Mouse (Mus musculus) heart, embryonic 15.5 days (tissue): ENCODE measurements at regions not wholly inside any gene's neighbourhood (a gene's known extent, or its start where the extent isn't known, plus 50 kb on each side); places are given as distances from the start of the nearest gene placed in this dataset.

Source experiments
- ATAC-seq: fragments of 200-750 bp; cut with Nextera tagmentation; replicated peaks from 2 replicates; pipeline ENCODE4 v1.8.0; 2017; ENCODE audit warnings: low read depth, moderate TSS enrichment; ENCODE audit not compliant: insufficient number of reproducible peaks, insufficient read depth, low FRiP score
- H3K27ac ChIP-seq: fragments of 300-500 bp; sonication (generic); 2 replicates; pipeline ENCODE4 v1.5.1; 2015; ENCODE audit warnings: mild to moderate bottlenecking, inconsistent platforms
- H3K27me3 ChIP-seq: fragments of 300-500 bp; sonication (generic); 2 replicates; pipeline ENCODE4 v1.6.1; 2015; ENCODE audit warnings: inconsistent platforms
- H3K36me3 ChIP-seq: fragments of 300-500 bp; sonication (generic); 2 replicates; pipeline ENCODE4 v1.6.1; 2015; ENCODE audit warnings: mild to moderate bottlenecking, inconsistent platforms
- H3K4me1 ChIP-seq: fragments of 300-500 bp; sonication (generic); replicated peaks from 2 replicates; pipeline ENCODE4 v1.6.1; 2015; ENCODE audit warnings: inconsistent platforms
- H3K4me2 ChIP-seq: fragments of 300-500 bp; sonication (generic); 2 replicates; pipeline ENCODE4 v1.6.1; 2015; ENCODE audit warnings: inconsistent platforms, mild to moderate bottlenecking, moderate library complexity
- H3K4me3 ChIP-seq: fragments of 300-500 bp; sonication (generic); 2 replicates; pipeline ENCODE4 v1.5.1; 2015; ENCODE audit warnings: mild to moderate bottlenecking, inconsistent platforms
- H3K9ac ChIP-seq: fragments of 300-500 bp; sonication (generic); 2 replicates; pipeline ENCODE4 v1.6.1; 2015; ENCODE audit warnings: mild to moderate bottlenecking, inconsistent platforms
- H3K9me3 ChIP-seq: fragments of 300-500 bp; sonication (generic); replicated peaks from 2 replicates; pipeline ENCODE4 v1.6.1; 2016; ENCODE audit warnings: inconsistent platforms
- WGBS: fragments of 180-500 bp; shearing (Covaris S2); methylation state at CpG from one replicate; pipeline ENCODE4 v1.1.7; 2015; ENCODE audit warnings: mixed read lengths; 5-methylcytosine and 5-hydroxymethylcytosine counted together

DNA sequence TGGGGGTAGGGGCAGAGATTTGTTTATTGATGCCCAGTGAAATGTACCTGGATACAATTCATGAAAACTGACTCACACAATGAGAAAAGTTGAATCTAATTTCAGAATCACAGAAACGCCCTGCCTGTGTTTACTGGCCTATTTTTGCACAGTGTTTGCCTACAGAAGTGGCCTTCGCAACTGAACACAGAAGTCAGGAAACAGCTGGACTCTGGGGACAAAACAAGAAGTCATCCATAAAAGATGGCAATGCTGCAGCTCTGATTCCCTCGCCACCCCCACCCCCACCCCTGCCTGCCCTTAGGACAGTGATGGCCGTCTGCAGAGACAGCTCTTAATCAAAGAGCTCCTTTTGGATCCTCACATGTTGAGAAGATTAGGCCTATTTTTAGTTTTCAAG lies 150.0 kb upstream of the Galnt5 start:
- H3K27ac ChIP-seq, result 0 out of 2 replicates have a peak overlapping the region, but pooled peaks have one; percentile 24
- no peak overlapping the region for H3K4me3 ChIP-seq
- no peaks in the 10 kb centered on the region for H3K27me3 ChIP-seq
- H3K9me3 ChIP-seq, result no peaks in the 10 kb centered on the region
- H3K4me1 ChIP-seq, result peaks cover 10% of the 10 kb centered on the region
- no peak overlapping the region for H3K4me2 ChIP-seq
- no peaks in the 10 kb centered on the region for H3K36me3 ChIP-seq
- 48% methylated on average over 4 of the region's 4 CpGs for WGBS
- no peak overlapping the region for H3K9ac ChIP-seq
- no peak for ATAC-seq

GRCm38 (mm10) chr2:57849338-57850057 lies 148.2 kb upstream of the Galnt5 start:
- no peaks in the 10 kb centered on the region for H3K27me3 ChIP-seq
- ATAC-seq, result no peak
- H3K9ac ChIP-seq, result no peak overlapping the region
- no peak overlapping the region for H3K27ac ChIP-seq
- no peak overlapping the region for H3K4me2 ChIP-seq
- no peaks in the 10 kb centered on the region for H3K36me3 ChIP-seq
- no peak overlapping the region for H3K4me3 ChIP-seq
- H3K9me3 ChIP-seq, result no peaks in the 10 kb centered on the region
- peaks cover 10% of the 10 kb centered on the region for H3K4me1 ChIP-seq
- 78% methylated on average over 4 of the region's 4 CpGs for WGBS

GRCm38 (mm10) chr2:57850058-57850400 lies 147.7 kb upstream of the Galnt5 start:
- no peak for ATAC-seq
- H3K36me3 ChIP-seq, result no peaks in the 10 kb centered on the region
- no peaks in the 10 kb centered on the region for H3K9me3 ChIP-seq
- 92% methylated on average over 5 of the region's 5 CpGs for WGBS
- no peak overlapping the region for H3K9ac ChIP-seq
- H3K27me3 ChIP-seq, result no peaks in the 10 kb centered on the region
- no peak overlapping the region for H3K27ac ChIP-seq
- no peak overlapping the region for H3K4me2 ChIP-seq
- peaks cover 10% of the 10 kb centered on the region for H3K4me1 ChIP-seq
- no peak overlapping the region for H3K4me3 ChIP-seq

DNA sequence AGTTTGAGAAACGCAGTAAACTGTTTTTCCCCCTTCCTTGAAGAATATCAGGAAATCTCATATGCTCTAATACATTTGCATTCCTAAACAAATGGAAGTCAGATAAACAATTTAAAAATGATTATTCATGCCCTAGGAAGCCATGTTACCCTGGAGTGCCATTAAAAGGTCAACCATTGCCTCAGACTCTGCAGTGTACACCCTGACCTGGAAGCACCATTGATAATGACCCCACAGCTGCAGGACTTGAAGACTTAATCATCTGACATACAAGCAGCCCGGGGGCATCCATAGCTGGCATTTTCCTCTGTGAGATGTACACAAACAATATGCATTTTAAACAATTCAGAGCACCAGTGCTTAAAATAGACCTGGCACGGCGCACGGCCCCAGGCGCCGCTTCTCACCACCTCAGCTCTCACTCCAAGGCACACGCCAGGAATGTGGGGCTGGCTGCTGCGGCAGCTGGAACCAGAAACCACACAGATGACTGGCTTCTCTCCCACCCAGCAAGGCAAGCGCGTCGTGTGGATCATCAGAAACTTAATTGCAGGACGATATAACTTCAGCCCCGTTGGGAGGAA lies 141.1 kb upstream of the Galnt5 start:
- Histone ChIP-seq H3K4me3 (no peak overlapping the region), H3K4me2 (peak overlapping the region; percentile 28)

DNA sequence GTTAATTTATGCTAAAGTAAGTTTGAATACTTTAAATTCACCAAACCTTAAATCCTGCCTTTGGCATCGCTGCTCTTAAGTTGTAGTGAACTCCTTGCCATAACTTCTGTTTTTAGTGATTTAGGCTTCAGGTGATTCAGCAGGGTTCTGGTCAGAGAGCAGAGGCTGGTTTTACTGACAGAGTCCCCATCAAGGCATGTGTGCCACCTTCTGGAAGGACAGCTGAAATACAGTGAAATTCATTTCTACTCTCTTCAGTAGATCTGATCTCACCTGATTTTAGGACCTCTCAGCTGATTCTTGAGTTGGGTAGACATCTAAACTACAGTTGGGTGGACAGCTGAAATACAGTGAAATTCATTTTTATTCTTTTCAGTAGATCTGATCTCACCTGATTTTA lies 132.4 kb upstream of the Galnt5 start:
- Histone ChIP-seq H3K4me2 (no peak overlapping the region), H3K4me3 (no peak overlapping the region), H3K9me3 (no peaks in the 10 kb centered on the region), H3K27ac (no peak overlapping the region), H3K36me3 (no peaks in the 10 kb centered on the region), H3K9ac (no peak overlapping the region), H3K27me3 (no peaks in the 10 kb centered on the region), H3K4me1 (no peaks in the 10 kb centered on the region)
- no peak for ATAC-seq
- 40% methylated on average over 1 of the region's 1 CpGs for WGBS

More for the DNA sequence above, 141.1 kb upstream of the Galnt5 start:
- no peaks in the 10 kb centered on the region for H3K36me3 ChIP-seq
- no peak overlapping the region for H3K9ac ChIP-seq
- 39% methylated on average over 14 of the region's 14 CpGs for WGBS
- H3K27me3 ChIP-seq, result no peaks in the 10 kb centered on the region
- H3K9me3 ChIP-seq, result no peaks in the 10 kb centered on the region
- H3K27ac ChIP-seq, result peak overlapping the region; percentile 67
- ATAC-seq, result peak; percentile 91
- peaks cover 7% of the 10 kb centered on the region; the same call in 1 of the 2 replicates for H3K4me1 ChIP-seq

DNA sequence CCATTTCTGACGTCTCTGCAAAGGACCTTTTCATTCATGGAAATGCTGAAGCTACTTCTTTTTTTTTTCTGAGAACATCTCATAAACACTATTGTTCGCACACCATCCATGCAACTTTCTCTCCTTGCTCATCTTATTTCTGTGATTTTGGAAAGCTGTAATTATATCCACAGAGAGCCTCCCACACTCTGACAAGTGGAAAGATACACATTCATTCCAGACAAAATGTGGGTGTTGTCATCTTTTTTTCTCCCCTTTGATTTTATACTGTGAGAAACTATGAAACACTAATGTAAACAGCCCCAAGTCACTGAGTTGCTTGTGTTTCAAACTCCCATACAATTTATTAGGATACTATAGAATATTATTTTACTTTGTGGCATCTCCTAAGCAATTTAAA lies 129.6 kb upstream of the Galnt5 start:
- Histone ChIP-seq H3K9ac (no peak overlapping the region), H3K9me3 (no peaks in the 10 kb centered on the region), H3K4me3 (no peak overlapping the region), H3K27me3 (no peaks in the 10 kb centered on the region), H3K4me2 (no peak overlapping the region), H3K27ac (no peak overlapping the region), H3K36me3 (no peaks in the 10 kb centered on the region), H3K4me1 (no peaks in the 10 kb centered on the region)
- WGBS, result 63% methylated on average over 2 of the region's 2 CpGs
- no peak for ATAC-seq

DNA sequence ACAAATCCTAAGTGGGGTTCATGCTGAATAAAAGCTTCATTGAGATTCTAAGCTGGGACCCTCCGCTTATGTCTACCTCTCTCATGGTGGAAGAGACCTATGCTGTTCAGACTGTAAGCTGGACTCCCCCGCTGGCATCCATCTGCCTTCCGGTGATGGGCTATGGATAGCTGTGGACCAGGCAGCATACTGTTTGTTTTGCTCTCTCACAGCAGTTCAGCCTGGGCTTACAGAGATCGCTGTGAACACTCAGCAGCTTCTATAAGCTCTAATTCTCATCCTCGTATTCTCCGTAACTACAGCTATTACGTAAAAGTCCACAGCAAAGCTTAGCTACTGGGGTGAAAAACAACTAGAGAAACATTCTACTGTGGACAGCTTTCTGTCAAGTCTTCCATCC lies 97.5 kb upstream of the Galnt5 start:
- WGBS, result 88% methylated on average over 7 of the region's 7 CpGs
- H3K36me3 ChIP-seq, result no peaks in the 10 kb centered on the region
- no peaks in the 10 kb centered on the region for H3K27me3 ChIP-seq
- peaks cover 3% of the 10 kb centered on the region; the same call in 1 of the 2 replicates for H3K4me1 ChIP-seq
- no peak overlapping the region for H3K27ac ChIP-seq
- ATAC-seq, result no peak
- H3K4me2 ChIP-seq, result no peak overlapping the region
- no peaks in the 10 kb centered on the region for H3K9me3 ChIP-seq
- H3K4me3 ChIP-seq, result no peak overlapping the region
- no peak overlapping the region for H3K9ac ChIP-seq

- Histone ChIP-seq H3K4me1 (peaks cover 3% of the 10 kb centered on the region; the same call in 1 of the 2 replicates), H3K9me3 (no peaks in the 10 kb centered on the region), H3K4me3 (no peak overlapping the region), H3K27me3 (no peaks in the 10 kb centered on the region), H3K36me3 (no peaks in the 10 kb centered on the region), H3K9ac (no peak overlapping the region), H3K27ac (no peak overlapping the region), H3K4me2 (no peak overlapping the region)
- WGBS, result 27% methylated on average over 9 of the region's 9 CpGs
- ATAC-seq, result no peak
These were observed 97.0 kb upstream of the Galnt5 start for GRCm38 (mm10) chr2:57900580-57901247.

DNA sequence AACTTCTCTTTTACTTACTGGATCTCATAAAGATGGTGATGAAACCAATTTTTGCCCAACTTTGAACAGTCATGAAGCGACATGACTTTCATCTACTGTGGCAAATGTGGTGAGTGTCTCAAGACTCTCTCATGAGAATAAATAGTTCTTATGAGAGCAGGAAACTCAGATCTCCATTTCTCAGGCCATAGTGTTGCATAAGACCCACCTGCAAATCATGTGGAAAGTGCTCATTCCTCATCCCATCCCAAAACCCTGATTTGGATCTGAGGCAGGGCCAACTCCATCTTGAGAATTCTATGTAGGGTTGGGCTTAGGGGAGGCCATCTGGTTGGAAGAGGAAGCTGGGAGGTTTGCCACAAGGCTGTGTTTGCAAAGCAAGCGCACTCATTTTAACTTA lies 92.5 kb upstream of the Galnt5 start:
- no peak for ATAC-seq
- WGBS, result 84% methylated on average over 2 of the region's 2 CpGs
- Histone ChIP-seq H3K36me3 (no peaks in the 10 kb centered on the region), H3K4me1 (peaks cover 3% of the 10 kb centered on the region; the same call in 1 of the 2 replicates), H3K27me3 (no peaks in the 10 kb centered on the region), H3K4me3 (no peak overlapping the region), H3K4me2 (no peak overlapping the region), H3K9me3 (no peaks in the 10 kb centered on the region), H3K27ac (no peak overlapping the region), H3K9ac (no peak overlapping the region)

DNA sequence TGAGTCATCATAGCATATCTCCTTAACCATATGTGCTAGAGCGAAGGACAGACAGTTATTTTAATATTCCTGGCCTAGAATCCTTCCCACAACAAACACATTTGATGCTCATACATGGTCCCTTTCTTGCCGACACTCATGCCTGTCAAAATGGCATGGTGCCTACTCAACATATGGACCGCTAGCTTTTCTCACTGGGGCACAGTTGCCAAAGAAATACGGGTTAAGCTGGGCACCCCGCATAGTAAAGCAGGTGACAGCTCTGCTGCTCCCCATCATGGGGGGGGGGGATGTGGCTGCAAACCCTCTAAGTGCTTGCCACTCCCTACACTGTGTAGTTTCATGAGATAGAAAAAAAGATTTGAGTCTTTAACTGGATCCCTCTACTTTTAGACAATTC lies 90.7 kb upstream of the Galnt5 start:
- no peaks in the 10 kb centered on the region for H3K36me3 ChIP-seq
- H3K4me3 ChIP-seq, result no peak overlapping the region
- H3K4me2 ChIP-seq, result no peak overlapping the region
- WGBS, result 79% methylated on average over 5 of the region's 5 CpGs
- H3K27ac ChIP-seq, result no peak overlapping the region
- ATAC-seq, result no peak
- no peaks in the 10 kb centered on the region for H3K27me3 ChIP-seq
- H3K9me3 ChIP-seq, result no peaks in the 10 kb centered on the region
- H3K4me1 ChIP-seq, result no peaks in the 10 kb centered on the region
- H3K9ac ChIP-seq, result no peak overlapping the region

- Histone ChIP-seq H3K9ac (no peak overlapping the region), H3K4me1 (no peaks in the 10 kb centered on the region), H3K27me3 (no peaks in the 10 kb centered on the region), H3K4me2 (no peak overlapping the region), H3K4me3 (no peak overlapping the region), H3K9me3 (no peaks in the 10 kb centered on the region), H3K36me3 (no peaks in the 10 kb centered on the region), H3K27ac (no peak overlapping the region)
- ATAC-seq, result no peak
- WGBS, result 63% methylated on average over 4 of the region's 4 CpGs
These were observed 88.0 kb upstream of the Galnt5 start for GRCm38 (mm10) chr2:57909706-57910105.
